Mouse (Mus musculus): ENCODE measurements around the gene Cradd. TPM values are rescaled to one million over a fixed set of nuclear protein-coding genes. Genes with fewer than 3 reads are reported as not detected.

Cradd gene
- polyA plus RNA-seq, 1 experiment from 2014 or later: 14.4 TPM

GRCm38 (mm10) chr10:95299808-95300133 is 24.2 kb downstream of the Cradd start:
- ATAC-seq (ENCODE audit: low FRiP score, low read depth): no peak
- Histone ChIP-seq H3K9ac (replicated peaks) (no peak overlapping the region), H3K36me3 (no peaks in the 10 kb centered on the region), H3K27ac (replicated peaks) (no peak overlapping the region), H3K4me3 (no peak overlapping the region), H3K27me3 (no peaks in the 10 kb centered on the region), H3K9me3 (no peaks in the 10 kb centered on the region), H3K4me1 (peaks cover 8% of the 10 kb centered on the region), H3K4me2 (replicated peaks) (no peak overlapping the region)
- 87% methylated on average over 7 of the region's 7 CpGs for WGBS

DNA sequence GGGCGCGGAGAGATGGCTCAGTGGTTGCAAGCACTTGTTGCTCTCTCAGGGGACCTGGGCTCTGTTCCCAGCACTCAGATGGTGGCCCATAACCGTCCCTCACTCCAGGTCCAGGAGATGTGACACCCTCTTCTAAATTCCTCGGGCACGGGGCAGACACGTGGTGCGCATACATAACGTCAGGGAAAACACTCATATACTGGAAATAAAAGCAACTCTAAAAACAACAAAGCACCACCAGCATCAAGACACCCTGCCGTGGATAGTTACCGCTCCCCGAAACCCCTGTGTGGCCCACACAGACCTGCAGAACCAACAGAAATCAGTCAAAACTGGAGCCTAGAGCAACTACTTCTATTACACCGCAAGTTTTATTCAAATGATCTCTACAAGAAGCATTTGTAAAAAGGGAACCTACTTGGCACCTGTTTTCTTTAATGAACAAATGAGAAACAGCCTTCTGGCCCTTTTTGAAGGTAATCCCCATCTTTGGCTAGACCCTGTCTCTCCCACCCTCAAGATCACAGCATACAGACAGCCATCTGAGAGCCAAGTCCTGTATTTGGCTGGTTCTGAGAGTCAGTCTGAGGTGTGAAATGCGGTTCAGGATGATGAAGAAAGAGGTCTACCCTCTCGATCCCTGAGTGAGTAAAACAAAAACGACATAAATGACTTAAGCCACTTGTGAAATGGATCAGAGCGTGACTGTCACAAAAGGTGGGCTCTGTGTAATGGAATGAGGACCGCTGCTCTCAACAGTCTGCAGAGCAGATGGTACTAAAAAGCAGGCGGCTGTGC is 24.7 kb downstream of the Cradd start:
- Histone ChIP-seq H3K36me3 (no peaks in the 10 kb centered on the region), H3K4me3 (no peak overlapping the region), H3K27ac (replicated peaks) (no peak overlapping the region), H3K4me1 (peaks cover 8% of the 10 kb centered on the region), H3K9ac (replicated peaks) (no peak overlapping the region), H3K27me3 (no peaks in the 10 kb centered on the region), H3K4me2 (replicated peaks) (no peak overlapping the region), H3K9me3 (no peaks in the 10 kb centered on the region)
- no peak for ATAC-seq (ENCODE audit: low FRiP score, low read depth)
- 84% methylated on average over 18 of the region's 18 CpGs for WGBS

DNA sequence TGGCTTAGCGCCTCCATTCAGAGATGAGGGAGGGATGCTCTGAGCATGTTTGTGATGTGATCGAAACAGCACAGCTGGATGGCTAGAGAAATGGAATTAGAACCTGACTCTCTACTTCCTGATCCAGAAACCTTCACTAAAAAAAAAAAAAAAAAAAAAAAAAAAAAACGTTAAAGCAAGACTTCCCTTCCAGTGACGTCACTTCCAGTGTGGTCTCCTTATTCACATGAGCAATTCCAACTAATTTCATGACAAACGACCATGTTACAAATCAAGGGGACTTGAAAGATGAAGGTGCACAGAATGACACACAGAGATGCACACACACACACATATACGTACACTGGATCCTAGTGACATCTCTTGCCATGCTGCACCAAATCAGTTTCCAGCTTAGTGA is 25.4 kb downstream of the Cradd start:
- Histone ChIP-seq H3K4me3 (no peak overlapping the region), H3K9me3 (no peaks in the 10 kb centered on the region), H3K9ac (replicated peaks) (no peak overlapping the region), H3K27me3 (no peaks in the 10 kb centered on the region), H3K27ac (replicated peaks) (no peak overlapping the region), H3K36me3 (no peaks in the 10 kb centered on the region), H3K4me1 (peaks cover 8% of the 10 kb centered on the region), H3K4me2 (replicated peaks) (no peak overlapping the region)
- no peak for ATAC-seq (ENCODE audit: low FRiP score, low read depth)
- WGBS: 92% methylated on average over 6 of the region's 6 CpGs

DNA sequence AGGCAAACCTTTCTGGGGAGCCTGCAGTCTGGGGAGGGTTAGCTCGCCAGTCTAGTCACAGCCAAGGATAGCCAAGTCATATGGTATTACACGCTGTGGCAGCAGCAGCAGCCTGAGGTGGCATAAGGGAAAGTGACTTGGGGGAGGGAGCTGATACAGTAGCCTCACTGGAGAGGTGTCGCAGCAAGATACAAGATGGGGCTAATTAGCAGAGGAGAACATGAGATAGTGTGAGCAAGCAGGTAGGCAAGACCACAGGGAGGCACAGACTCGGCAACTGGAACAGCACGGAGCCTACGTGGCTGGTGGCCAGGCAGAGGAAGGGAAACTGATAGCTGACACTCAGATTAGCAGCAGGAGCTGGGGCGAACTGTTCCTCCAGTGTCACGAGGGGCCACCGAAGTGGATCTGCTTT is 26.2 kb downstream of the Cradd start:
- H3K9ac ChIP-seq (replicated peaks): no peak overlapping the region
- ATAC-seq (ENCODE audit: low FRiP score, low read depth): no peak
- WGBS: 68% methylated on average over 9 of the region's 9 CpGs
- H3K4me2 ChIP-seq (replicated peaks): no peak overlapping the region
- no peaks in the 10 kb centered on the region for H3K27me3 ChIP-seq
- no peaks in the 10 kb centered on the region for H3K9me3 ChIP-seq
- H3K27ac ChIP-seq (replicated peaks): no peak overlapping the region
- H3K36me3 ChIP-seq: no peaks in the 10 kb centered on the region
- H3K4me3 ChIP-seq: no peak overlapping the region
- peaks cover 8% of the 10 kb centered on the region for H3K4me1 ChIP-seq

GRCm38 (mm10) chr10:95297024-95297423 is 26.9 kb downstream of the Cradd start:
- Histone ChIP-seq H3K4me1 (peaks cover 2% of the 10 kb centered on the region; the same call in 1 of the 2 replicates), H3K36me3 (no peaks in the 10 kb centered on the region), H3K4me2 (replicated peaks) (no peak overlapping the region), H3K9ac (replicated peaks) (no peak overlapping the region), H3K4me3 (no peak overlapping the region), H3K27me3 (no peaks in the 10 kb centered on the region), H3K27ac (replicated peaks) (no peak overlapping the region), H3K9me3 (no peaks in the 10 kb centered on the region)
- 82% methylated on average over 11 of the region's 11 CpGs for WGBS
- no peak for ATAC-seq (ENCODE audit: low FRiP score, low read depth)

GRCm38 (mm10) chr10:95293261-95293660 is 30.7 kb downstream of the Cradd start:
- ATAC-seq (ENCODE audit: low FRiP score, low read depth): no peak
- no peaks in the 10 kb centered on the region for H3K27me3 ChIP-seq
- no peak overlapping the region for H3K4me2 ChIP-seq (replicated peaks)
- no peaks in the 10 kb centered on the region for H3K36me3 ChIP-seq
- H3K4me1 ChIP-seq: 0 out of 2 replicates have a peak, but pooled peaks cover 2% of the 10 kb centered on the region
- no peak overlapping the region for H3K27ac ChIP-seq (replicated peaks)
- 97% methylated on average over 8 of the region's 8 CpGs for WGBS
- no peaks in the 10 kb centered on the region for H3K9me3 ChIP-seq
- no peak overlapping the region for H3K9ac ChIP-seq (replicated peaks)
- H3K4me3 ChIP-seq: no peak overlapping the region

- H3K27me3 ChIP-seq: no peaks in the 10 kb centered on the region
- H3K27ac ChIP-seq (replicated peaks): no peak overlapping the region
- H3K4me3 ChIP-seq: no peak overlapping the region
- no peaks in the 10 kb centered on the region for H3K9me3 ChIP-seq
- 92% methylated on average over 5 of the region's 5 CpGs for WGBS
- no peak overlapping the region for H3K4me2 ChIP-seq (replicated peaks)
- no peak overlapping the region for H3K9ac ChIP-seq (replicated peaks)
- ATAC-seq (ENCODE audit: low FRiP score, low read depth): no peak
- no peaks in the 10 kb centered on the region for H3K36me3 ChIP-seq
- H3K4me1 ChIP-seq: no peaks in the 10 kb centered on the region
Measured at GRCm38 (mm10) chr10:95292269-95292668, 31.7 kb downstream of the Cradd start.

DNA sequence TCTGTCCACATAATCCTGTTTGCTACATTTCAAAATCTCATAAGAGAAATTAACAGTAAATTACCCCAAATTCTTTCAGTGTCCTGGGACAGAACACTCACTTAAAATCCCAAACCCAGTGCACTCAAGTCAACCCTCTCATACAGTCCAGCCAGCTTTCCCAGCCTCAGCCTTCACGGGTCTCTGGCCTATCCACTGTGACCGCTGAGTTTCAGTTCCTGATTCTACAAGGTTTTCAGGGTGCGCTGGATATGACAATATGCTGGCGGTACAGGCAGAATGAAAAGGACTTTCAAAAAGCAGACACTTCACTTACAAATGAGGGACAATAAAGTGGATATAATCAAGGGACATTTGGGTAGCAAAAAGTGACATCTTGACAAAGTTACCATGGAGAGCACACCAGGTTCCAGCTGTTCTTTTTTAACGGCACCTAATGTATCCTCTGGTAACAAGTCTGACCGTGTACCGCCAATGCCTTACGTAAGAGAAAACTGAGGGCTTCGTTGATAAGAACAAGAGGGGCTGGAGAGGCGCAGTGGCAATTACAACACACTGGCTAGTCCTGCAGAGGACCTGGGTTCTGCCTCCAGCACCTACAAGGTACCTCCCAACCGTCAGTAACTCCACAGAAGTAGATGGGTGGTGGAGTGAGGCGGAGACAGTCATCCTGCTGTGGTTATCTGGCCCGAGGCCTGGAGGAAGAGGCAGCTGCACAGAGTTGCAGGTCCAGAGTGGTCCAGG is 32.6 kb downstream of the Cradd start:
- Histone ChIP-seq H3K4me3 (no peak overlapping the region), H3K4me2 (replicated peaks) (no peak overlapping the region), H3K9ac (replicated peaks) (no peak overlapping the region), H3K4me1 (no peaks in the 10 kb centered on the region), H3K27ac (replicated peaks) (no peak overlapping the region), H3K36me3 (no peaks in the 10 kb centered on the region), H3K27me3 (no peaks in the 10 kb centered on the region), H3K9me3 (no peaks in the 10 kb centered on the region)
- ATAC-seq (ENCODE audit: low FRiP score, low read depth): no peak
- 88% methylated on average over 13 of the region's 13 CpGs for WGBS

DNA sequence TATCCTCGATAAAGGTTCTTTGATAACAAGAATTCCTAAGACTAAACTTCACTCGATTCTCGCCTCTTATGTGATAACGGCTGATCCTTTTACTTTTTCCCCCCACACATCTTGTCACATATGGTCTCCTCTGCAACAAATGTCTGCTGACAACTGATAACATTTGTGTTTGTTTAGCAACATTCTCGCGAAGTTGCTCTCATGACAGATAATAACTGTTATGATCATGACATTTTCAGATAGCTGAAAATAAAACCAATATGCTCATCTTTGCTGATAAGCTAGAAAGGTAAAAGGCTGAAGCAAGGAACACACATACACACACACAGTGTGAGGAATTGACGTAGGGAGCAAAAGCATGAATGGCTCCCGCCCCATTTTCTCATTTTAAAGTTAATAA is 34.1 kb downstream of the Cradd start:
- Histone ChIP-seq H3K9ac (replicated peaks) (no peak overlapping the region), H3K4me3 (no peak overlapping the region), H3K27ac (replicated peaks) (no peak overlapping the region), H3K9me3 (no peaks in the 10 kb centered on the region), H3K27me3 (no peaks in the 10 kb centered on the region), H3K36me3 (no peaks in the 10 kb centered on the region), H3K4me2 (replicated peaks) (no peak overlapping the region), H3K4me1 (no peaks in the 10 kb centered on the region)
- WGBS: 89% methylated on average over 8 of the region's 8 CpGs
- no peak for ATAC-seq (ENCODE audit: low FRiP score, low read depth)

- no peaks in the 10 kb centered on the region for H3K27me3 ChIP-seq
- H3K4me2 ChIP-seq (replicated peaks): no peak overlapping the region
- H3K9ac ChIP-seq (replicated peaks): no peak overlapping the region
- no peaks in the 10 kb centered on the region for H3K36me3 ChIP-seq
- no peaks in the 10 kb centered on the region for H3K9me3 ChIP-seq
- WGBS: 91% methylated on average over 4 of the region's 4 CpGs
- H3K27ac ChIP-seq (replicated peaks): no peak overlapping the region
- no peak for ATAC-seq (ENCODE audit: low FRiP score, low read depth)
- no peak overlapping the region for H3K4me3 ChIP-seq
- no peaks in the 10 kb centered on the region for H3K4me1 ChIP-seq
Measured at GRCm38 (mm10) chr10:95288206-95288605, 35.7 kb downstream of the Cradd start.

GRCm38 (mm10) chr10:95287351-95287750 is 36.6 kb downstream of the Cradd start:
- Histone ChIP-seq H3K36me3 (no peaks in the 10 kb centered on the region), H3K4me3 (no peak overlapping the region), H3K9ac (replicated peaks) (no peak overlapping the region), H3K27ac (replicated peaks) (no peak overlapping the region), H3K27me3 (no peaks in the 10 kb centered on the region), H3K4me1 (no peaks in the 10 kb centered on the region), H3K4me2 (replicated peaks) (no peak overlapping the region), H3K9me3 (no peaks in the 10 kb centered on the region)
- ATAC-seq (ENCODE audit: low FRiP score, low read depth): no peak
- WGBS: 88% methylated on average over 8 of the region's 8 CpGs

DNA sequence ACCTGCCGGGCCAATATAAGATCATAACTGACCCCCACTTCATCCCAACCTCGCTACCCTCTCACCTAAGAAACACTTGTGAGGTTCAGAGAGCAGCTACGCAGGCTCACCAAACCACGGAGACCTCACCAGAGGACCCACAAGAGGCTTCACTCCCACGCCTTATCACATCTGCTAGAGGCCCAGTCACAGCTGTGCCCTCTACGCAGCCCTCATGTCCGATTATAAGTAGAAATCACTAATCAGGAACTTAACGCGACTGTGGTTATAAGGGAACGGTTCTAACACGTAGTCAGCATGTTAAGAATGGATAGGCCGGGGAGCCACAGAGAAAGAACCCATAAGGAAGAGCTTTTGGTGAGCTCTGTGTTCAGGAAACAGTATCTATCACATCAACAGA is 40.5 kb downstream of the Cradd start:
- no peaks in the 10 kb centered on the region for H3K36me3 ChIP-seq
- H3K9ac ChIP-seq (replicated peaks): no peak overlapping the region
- H3K27me3 ChIP-seq: no peaks in the 10 kb centered on the region
- H3K27ac ChIP-seq (replicated peaks): no peak overlapping the region
- H3K4me3 ChIP-seq: no peak overlapping the region
- H3K4me2 ChIP-seq (replicated peaks): no peak overlapping the region
- H3K4me1 ChIP-seq: no peaks in the 10 kb centered on the region
- 94% methylated on average over 12 of the region's 12 CpGs for WGBS
- H3K9me3 ChIP-seq: no peaks in the 10 kb centered on the region
- no peak for ATAC-seq (ENCODE audit: low FRiP score, low read depth)

All from midbrain, embryonic 12.5 days (tissue).